Mouse (Mus musculus): ENCODE data around the gene Ercc6l.
"Not testable (repeated sequence)": the region's sequence is repeated elsewhere in the genome, so short reads cannot be mapped to it uniquely, and the experiment has no call there.

The Ercc6l gene

DNA sequence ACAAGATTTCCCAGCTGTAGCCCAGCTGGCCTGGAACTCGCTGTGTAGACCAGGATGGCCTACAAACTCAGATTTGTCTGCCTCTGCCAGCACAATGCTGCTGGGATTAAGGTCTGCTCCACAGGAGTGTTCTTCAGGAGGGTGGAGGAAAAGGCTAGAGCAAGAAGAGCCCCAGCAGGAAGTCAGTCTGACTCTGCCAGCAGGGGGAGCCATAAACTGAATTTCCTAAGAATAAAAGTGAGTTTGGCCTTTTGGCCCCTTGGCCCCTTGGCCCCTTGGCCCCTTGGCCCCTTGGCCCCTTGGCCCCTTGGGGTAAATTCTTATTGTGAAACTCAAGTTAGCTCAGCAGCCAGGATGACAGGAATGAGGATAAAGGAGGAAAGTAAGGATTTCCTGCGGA is 2.9 kb upstream of the Ercc6l start:
- CTCF ChIA-PET = interaction anchor here in 2 of 4 experiments (0.7 to 1.5 kb wide), 3 partner anchors 11 to 22 kb away, joined by 3 read pairs; no protein-coding TSS in a partner anchor

DNA sequence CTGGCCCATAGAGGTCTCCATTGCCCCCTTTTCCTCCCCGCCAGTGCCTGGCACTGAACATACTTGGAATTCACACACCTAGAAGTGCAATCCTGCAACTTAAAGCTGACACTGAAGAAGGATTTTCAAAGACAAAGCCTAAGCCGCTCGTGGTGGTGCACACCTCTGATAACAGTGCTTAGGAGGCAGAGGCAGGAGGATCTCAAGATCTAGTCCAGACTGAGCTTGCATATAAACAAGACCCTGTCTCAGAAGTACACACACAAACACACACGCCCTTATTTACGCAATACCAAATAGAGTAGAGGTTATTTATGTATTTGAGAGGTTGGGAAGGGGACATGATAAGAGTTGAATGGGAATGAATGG is 516 bp upstream of the Ercc6l start:
- ChIA-PET POLR2A (interaction anchor here (0.7 to 4.6 kb wide), 39 partner anchors 9 to 201 kb away, joined by 3 to 43 read pairs (median 5); partner anchors contain the start of genes Rps4x (in 4 of the 4), Pin4 (in 2 of the 4), Cited1 (in 1 of the 4) and Rtl5 (in 1 of the 4)), CTCF (interaction anchor here in 1 of 4 experiments (0.7 to 2.2 kb wide), 5 partner anchors 9 to 547 kb away, joined by 3 to 15 read pairs (median 4); no protein-coding TSS in a partner anchor)

More for the DNA sequence above, 2.9 kb upstream of the Ercc6l start:
- POLR2A ChIA-PET = interaction anchor here in 3 of 4 experiments (0.6 to 4.6 kb wide), 5 partner anchors 25 to 92 kb away, joined by 4 to 43 read pairs (median 6); partner anchors contain the start of genes Rps4x (in 2 of the 3), Cited1 (in 1 of the 3) and Pin4 (in 1 of the 3)

DNA sequence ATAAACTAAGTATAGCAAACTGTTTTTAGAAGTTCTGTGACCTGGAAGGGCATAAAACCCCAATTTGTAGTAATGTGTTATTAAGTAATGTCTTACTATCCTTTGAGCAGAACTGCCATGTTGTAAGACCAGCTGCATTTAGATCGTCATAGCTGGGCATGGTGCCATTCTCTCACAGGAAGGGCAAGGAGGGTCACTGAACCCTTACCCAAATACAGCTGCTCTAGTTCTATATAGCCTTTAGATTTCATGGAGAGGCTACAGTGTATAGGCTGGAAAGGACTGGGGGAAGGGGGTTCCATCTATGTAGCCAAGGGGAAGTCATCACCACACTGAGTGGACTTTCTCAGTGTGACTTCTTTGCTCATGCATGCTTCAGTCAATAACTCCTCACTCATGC is 15.7 kb downstream of the Ercc6l start:
- POLR2A ChIA-PET = interaction anchor here in 2 of 4 experiments (0.9 to 1.1 kb wide), 3 partner anchors 16 to 48 kb away, joined by 3 to 5 read pairs (median 3); partner anchors contain the start of gene Ercc6l (in 1 of the 2)
- CTCF ChIA-PET = no interaction called here

DNA sequence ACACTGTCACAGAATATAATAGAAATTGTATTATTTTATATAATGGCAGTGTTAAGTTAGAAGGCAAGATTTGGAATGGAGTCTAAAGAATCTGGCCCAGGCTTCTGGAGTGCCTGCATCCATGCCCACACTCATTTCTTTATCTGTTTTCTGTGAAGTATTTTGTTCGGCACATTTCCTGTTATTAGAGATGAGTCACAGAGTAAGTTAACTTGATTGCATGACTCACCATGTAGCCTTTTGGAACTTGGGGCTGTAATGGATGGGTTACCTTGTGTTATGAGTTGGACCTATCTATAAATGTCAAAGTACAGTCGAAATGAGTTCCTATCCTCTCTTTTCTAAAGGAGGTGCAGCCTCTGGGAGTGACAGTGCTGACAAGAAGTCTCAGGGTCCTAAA is 35.6 kb downstream of the Ercc6l start:
- CTCF ChIA-PET = no interaction called here
- POLR2A ChIA-PET = interaction anchor here in 1 of 4 experiments (0.9 to 1.0 kb wide), 2 partner anchors 35 to 67 kb away, joined by 3 to 4 read pairs; partner anchors contain the start of genes Ercc6l and Rps4x

DNA sequence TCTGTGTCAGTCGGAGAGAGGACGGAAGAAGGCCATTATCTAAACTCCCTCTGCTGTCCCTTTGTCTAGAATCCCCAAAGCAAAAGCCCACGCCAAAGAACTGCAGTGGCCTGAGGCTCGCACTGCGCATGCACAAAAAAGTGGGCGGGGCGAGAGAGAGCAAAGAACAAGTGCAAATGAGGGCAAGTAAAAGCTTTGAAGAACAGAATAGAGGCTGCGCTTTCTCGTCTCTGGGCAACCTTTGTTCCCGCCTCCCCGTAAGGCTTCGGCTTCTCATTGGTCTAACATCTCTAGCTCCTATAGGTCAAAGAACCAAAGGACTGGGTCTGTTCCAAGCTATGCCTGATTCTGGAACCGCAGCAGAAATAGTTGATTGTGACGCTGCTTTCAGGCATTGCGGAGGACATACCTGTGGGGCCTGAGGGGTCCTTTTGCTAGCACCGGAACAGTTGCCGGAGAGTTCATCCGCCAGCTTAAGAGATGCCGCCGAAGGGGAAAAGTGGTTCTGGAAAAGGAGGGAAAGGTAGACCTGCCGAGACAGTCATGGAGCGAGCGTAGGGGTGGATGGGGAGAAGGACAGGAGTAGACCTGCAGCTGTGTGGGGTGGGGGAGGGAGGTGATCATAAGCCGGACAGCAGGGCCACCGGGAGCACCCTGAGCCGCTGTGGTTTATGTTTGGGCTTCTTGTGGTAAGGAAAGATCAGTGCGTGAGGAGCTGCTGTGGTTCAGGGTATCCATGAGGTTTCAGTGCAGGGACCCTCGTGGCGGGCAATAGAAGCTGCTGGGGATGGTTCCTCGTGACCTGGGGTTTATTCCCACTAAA is 37.6 kb downstream of the Ercc6l start, which contains the start of gene Pin4:
TSS of gene Pin4 (plus strand) at position 406 of the 823 bp plus-strand sequence.
- POLR2A ChIA-PET = interaction anchor here (0.6 to 2.1 kb wide), 33 partner anchors 10 to 1835 kb away, joined by 3 to 24 read pairs (median 4); partner anchors contain the start of genes Rps4x (in 3 of the 4), Ercc6l (in 2 of the 4) and Rtl5 (in 2 of the 4)
- CTCF ChIA-PET = interaction anchor here in 2 of 4 experiments (0.6 to 1.0 kb wide), 3 partner anchors 76 to 1803 kb away, joined by 3 to 5 read pairs (median 4); no protein-coding TSS in a partner anchor

DNA sequence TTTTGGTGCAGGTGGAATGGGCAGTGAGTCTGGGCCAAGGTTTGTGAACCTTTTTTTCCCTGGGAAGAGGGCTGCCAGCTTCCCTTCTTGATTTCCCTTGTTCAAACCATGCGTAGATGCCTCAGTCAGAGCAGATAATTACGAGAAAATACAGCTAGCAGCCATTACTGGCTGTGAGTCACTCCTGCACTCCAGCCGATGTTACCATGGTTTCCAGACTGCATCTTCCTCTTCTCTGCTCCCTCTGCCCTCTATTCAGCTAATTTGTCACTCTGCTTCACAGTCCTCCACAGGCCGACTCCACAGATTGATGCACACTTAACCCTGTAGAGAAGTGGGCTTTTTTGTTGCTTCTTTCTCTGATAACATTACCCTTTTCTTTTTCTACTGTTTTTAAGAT is 41.2 kb downstream of the Ercc6l start:
- ChIA-PET POLR2A (no interaction called here), CTCF (interaction anchor here in 1 of 4 experiments (0.6 kb wide), 1 partner anchor 1325 kb away, joined by 3 read pairs; no protein-coding TSS in a partner anchor)

DNA sequence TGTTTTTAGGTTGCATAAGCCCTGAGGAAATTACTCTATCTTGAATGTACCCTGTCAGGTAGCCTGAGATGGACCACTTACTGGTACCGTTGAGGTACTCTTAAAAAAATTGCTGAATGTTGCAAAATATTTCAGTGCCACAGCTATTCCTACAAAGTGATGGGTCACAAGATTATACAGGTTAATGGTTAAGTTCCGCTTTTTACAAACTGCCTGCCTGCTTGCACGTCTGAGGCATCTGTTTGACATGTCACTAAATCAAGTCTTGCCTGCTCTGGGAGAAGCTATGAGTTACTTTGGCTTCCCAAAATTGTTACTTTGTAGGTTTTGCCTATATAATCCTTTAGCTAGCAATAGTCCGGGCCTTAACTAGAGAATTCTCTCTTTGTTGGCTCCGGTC is 47.5 kb downstream of the Ercc6l start:
- POLR2A ChIA-PET = not testable (repeated sequence)
- CTCF ChIA-PET = interaction anchor here in 1 of 4 experiments (0.6 kb wide), 1 partner anchor 62 kb away, joined by 3 read pairs; no protein-coding TSS in a partner anchor

DNA sequence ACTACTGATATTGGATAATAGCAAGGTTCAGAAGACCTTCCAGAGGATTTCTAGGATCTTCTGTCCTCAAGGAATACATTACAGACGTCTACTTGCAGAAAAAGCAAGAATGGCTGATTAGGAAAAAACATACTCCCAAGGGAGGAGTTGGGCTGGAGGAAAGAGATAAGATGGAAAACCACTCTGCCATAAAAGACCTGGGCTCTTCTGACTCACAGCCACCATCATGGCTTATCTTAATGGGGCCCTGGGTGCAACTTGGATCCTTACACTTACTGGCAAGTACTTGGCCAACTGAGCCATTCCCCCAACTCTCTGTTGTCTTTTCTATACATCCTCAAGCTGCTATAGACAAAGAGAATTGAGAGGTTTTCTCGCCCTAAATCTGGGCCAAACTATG is 53.1 kb downstream of the Ercc6l start:
- POLR2A ChIA-PET, CTCF ChIA-PET: not testable (repeated sequence)

DNA sequence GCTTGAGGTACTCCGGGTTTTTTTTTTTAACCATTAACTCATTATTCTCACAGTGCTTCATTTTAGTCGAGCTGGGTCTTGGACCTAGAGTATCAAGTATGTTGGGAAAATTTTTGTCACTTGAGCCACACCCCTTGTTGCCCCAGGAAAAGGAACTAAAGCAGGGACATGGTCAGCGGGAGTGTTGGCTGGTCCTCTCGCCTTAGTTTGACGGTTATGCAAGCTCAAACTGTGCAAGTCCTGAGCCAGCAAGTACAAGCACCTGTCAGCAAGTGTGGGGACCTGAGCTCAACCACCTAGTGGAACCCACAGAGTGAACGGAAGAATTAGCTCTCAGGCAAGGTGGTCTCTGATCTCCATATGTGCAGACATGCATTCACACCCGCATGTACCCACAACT is 55.0 kb downstream of the Ercc6l start:
- POLR2A ChIA-PET = no interaction called here
- CTCF ChIA-PET = no interaction called here

DNA sequence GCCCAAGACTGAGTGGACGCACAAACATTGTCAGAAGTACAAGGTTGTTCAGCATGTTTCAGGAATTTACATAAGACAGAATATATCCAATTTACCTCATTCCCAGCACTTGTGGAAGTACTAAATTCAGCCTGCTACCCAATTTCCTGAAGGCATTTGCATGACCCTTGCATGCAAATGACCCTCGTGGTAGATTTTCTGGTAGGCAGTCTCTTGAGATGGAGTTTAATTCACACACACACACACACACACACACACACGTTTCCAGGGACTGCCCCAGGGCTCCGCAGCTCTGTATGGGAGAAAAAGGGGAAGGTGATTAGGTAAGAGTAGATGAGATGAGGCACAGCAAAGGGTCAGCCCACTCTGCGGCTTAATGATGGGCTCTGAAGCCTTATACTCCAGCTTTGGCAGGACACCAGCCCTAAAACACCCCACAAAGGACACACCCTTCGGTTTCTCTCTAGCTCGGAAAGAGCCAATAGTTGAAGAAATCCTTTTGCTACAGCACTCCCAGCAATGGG is 62.4 kb downstream of the Ercc6l start:
- ChIA-PET POLR2A (no interaction called here), CTCF (no interaction called here)

Data from embryonic stem cell, embryonic (primary cell).